Mouse (Mus musculus) heart, embryonic 16.5 days (tissue): ENCODE measurements around the gene Ctnnbip1. TPM values are rescaled to one million over a fixed set of nuclear protein-coding genes. Genes with fewer than 3 reads are reported as not detected.

ENCODE experiments used
- ATAC-seq: fragments of 200-750 bp; cut with Nextera tagmentation; replicated peaks from 2 replicates; pipeline ENCODE4 v1.8.0; 2017; ENCODE audit warnings: moderate number of reproducible peaks; ENCODE audit not compliant: insufficient read depth, low FRiP score; ENCODE audit errors: extremely low read depth
- H3K27ac ChIP-seq: fragments of 300-500 bp; sonication (generic); 2 replicates; pipeline ENCODE4 v1.5.1; 2014; ENCODE audit warnings: mild to moderate bottlenecking, low read length, control low read depth, moderate library complexity
- H3K27me3 ChIP-seq: fragments of 300-500 bp; sonication (generic); 2 replicates; pipeline ENCODE4 v1.6.1; 2014; ENCODE audit warnings: low read length, mixed read lengths; ENCODE audit not compliant: control insufficient read depth, insufficient read depth
- H3K36me3 ChIP-seq: fragments of 300-500 bp; sonication (generic); 2 replicates; pipeline ENCODE4 v1.6.1; 2014; ENCODE audit not compliant: control insufficient read depth, insufficient read depth
- H3K4me1 ChIP-seq: fragments of 300-500 bp; sonication (generic); 2 replicates; pipeline ENCODE4 v1.6.1; 2014; ENCODE audit warnings: low read length, mixed read lengths; ENCODE audit not compliant: control insufficient read depth, insufficient read depth
- H3K4me2 ChIP-seq: fragments of 300-500 bp; sonication (generic); 2 replicates; pipeline ENCODE4 v1.6.1; 2014; ENCODE audit warnings: low read depth, mild to moderate bottlenecking, control low read depth, low read length
- H3K4me3 ChIP-seq: fragments of 300-500 bp; sonication (generic); 2 replicates; pipeline ENCODE4 v1.5.1; 2014; ENCODE audit warnings: mild to moderate bottlenecking, control low read depth, low read length
- H3K9ac ChIP-seq: fragments of 300-500 bp; sonication (generic); 2 replicates; pipeline ENCODE4 v1.6.1; 2014; ENCODE audit warnings: low read length, control low read depth
- H3K9me3 ChIP-seq: fragments of 300-500 bp; sonication (generic); replicated peaks from 2 replicates; pipeline ENCODE4 v1.6.1; 2016; ENCODE audit warnings: low read length; ENCODE audit not compliant: control insufficient read depth
- WGBS: fragments of 180-500 bp; shearing (Covaris S2); extraction: QIAGEN DNeasy Blood & Tissue Kit; methylation state at CpG from one replicate; pipeline ENCODE4 v1.1.7; 2014; 5-methylcytosine and 5-hydroxymethylcytosine counted together
- polyA plus RNA-seq: library from polyadenylated mRNA; unstranded; fragments of >200 nt; fragmentation: Nextera tagmentation; extraction: Ambion mirVana; gene quantifications from 2 replicates; pipeline ENCODE4 v1.2.1, GENCODE M21; 2015

Gene Ctnnbip1
- polyA plus RNA-seq, 1 experiment from 2014 or later, result 28.7 TPM

DNA sequence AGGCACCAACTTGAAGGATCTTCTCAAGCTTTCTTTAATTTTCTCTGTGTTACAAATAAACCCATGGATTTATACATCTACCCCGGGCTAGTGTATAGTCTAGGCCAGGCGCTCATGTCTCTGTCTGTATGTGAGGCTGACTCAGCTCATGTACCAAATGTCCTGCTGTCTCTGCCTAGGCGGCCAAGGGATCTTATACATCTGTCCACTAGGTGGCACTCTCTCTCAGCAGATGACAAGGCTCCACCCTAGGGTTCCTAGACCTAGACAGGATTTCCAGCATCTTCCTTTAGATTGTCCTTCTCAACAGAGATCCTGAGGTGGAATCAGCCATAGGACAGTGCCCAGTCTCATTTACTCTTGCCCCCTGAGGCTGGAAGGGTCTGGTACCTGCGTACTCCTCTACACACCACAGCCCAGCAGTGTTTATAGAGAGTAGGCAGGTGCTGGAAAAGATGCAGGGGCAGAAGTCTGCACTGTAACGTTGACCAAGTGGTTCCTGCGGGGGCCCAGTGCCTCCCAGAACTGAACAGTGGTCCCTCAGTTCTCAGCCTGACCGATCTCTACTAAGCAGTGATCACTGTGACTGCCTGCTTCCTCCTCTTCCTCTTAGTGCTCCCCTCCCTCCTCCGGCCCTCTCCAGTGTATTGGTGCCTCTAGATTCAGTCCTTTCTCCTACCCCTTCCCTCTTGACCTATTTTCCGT lies 31.3 kb downstream of the Ctnnbip1 start:
- Histone ChIP-seq H3K4me3 (no peak overlapping the region), H3K27ac (no peak overlapping the region), H3K36me3 (peaks cover 12% of the 10 kb centered on the region), H3K4me2 (no peak overlapping the region), H3K9me3 (no peaks in the 10 kb centered on the region), H3K27me3 (no peaks in the 10 kb centered on the region), H3K9ac (no peak overlapping the region), H3K4me1 (no peaks in the 10 kb centered on the region)
- WGBS, result 58% methylated on average over 9 of the region's 9 CpGs
- ATAC-seq, result peak; percentile 81

DNA sequence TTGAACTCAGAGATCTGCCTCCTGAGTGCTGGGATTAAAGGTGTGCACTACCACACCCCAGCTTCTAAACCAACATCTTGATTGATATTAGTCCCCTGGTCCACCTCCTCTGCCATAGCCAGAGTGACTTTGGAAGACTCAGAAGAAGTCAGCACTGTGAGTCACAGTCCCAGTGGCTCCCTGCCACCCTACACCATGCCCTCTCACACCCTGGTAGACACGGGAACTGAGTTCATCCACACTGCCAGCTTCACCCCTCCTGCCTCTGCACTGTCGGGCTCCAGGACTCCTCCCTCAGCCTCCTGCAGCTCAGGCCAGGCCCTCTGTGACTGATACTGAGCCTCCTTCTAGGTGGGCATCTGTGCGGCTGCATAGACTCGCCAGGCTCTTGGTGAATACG lies 32.8 kb downstream of the Ctnnbip1 start:
- 74% methylated on average over 5 of the region's 5 CpGs for WGBS
- Histone ChIP-seq H3K4me1 (no peaks in the 10 kb centered on the region), H3K36me3 (peaks cover 7% of the 10 kb centered on the region), H3K4me2 (no peak overlapping the region), H3K9ac (no peak overlapping the region), H3K27ac (no peak overlapping the region), H3K9me3 (no peaks in the 10 kb centered on the region), H3K4me3 (no peak overlapping the region), H3K27me3 (no peaks in the 10 kb centered on the region)
- ATAC-seq, result no peak

DNA sequence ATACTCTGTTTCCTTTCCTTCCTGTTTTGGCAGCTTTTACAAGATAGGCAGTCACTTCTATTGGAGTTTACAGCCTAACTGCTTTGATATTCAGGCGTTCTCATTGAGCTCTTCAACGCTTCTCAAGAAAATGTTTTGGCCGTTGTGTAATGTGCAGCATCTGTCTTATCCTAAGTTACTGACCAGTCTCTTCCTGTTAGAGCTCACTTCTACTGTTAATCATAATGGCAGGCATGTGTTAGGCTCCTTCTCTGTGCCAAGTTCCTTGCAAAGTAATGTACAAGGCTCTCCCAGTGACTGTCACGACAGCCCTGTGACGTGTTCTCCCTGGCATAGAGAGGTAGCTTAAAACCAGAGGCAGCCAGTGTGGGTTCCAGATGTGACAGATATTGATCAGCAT lies 33.7 kb downstream of the Ctnnbip1 start:
- H3K4me3 ChIP-seq, result no peak overlapping the region
- ATAC-seq, result no peak
- no peak overlapping the region for H3K4me2 ChIP-seq
- no peaks in the 10 kb centered on the region for H3K9me3 ChIP-seq
- H3K36me3 ChIP-seq, result peaks cover 3% of the 10 kb centered on the region; the same call in 1 of the 2 replicates
- H3K27ac ChIP-seq, result no peak overlapping the region
- no peaks in the 10 kb centered on the region for H3K4me1 ChIP-seq
- no peaks in the 10 kb centered on the region for H3K27me3 ChIP-seq
- no peak overlapping the region for H3K9ac ChIP-seq
- WGBS, result 60% methylated on average over 5 of the region's 5 CpGs

DNA sequence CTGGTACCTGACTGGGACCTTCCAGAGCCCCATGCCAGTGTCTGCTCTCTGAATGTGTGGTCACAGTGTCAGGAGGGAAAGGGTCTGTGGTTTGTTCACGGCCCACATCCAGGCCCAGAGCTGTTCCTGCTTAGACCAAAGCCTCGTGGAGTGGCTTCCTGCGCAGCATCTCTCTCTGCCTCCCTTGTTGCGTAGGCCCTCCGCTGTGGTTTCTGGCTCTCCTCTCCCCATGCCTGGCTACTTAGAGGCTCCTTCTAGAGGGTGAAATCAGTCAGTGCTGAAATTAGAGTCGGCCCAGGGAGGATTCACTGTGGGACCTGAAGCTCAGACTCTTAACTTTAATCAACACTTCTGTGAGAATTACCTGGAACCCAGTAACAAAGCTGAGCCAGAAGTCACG lies 35.8 kb downstream of the Ctnnbip1 start:
- no peaks in the 10 kb centered on the region for H3K36me3 ChIP-seq
- H3K9ac ChIP-seq, result no peak overlapping the region
- H3K9me3 ChIP-seq, result no peaks in the 10 kb centered on the region
- H3K4me1 ChIP-seq, result peaks cover 9% of the 10 kb centered on the region
- no peak overlapping the region for H3K4me2 ChIP-seq
- WGBS, result 73% methylated on average over 7 of the region's 7 CpGs
- H3K27ac ChIP-seq, result no peak overlapping the region
- ATAC-seq, result no peak
- no peaks in the 10 kb centered on the region for H3K27me3 ChIP-seq
- no peak overlapping the region for H3K4me3 ChIP-seq

DNA sequence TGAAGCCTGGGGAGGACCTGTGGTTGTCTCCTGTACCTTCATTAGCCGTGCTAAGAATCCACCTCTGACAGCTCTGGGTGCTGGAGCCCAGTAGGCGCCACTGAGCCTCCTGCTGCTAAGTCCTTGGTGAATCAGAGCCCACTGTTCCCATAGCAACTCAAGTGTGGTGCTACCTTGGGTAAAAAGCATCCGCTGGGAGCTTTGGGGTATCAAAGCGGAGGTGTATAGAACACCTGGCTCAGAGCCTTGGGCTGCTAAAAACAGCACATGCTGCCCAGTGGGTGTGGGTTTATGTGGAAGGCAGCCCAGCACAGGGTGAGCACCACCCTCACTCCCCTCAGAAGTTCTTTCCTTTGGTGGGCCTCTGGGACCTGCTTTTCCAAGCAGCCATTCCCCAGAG lies 38.1 kb downstream of the Ctnnbip1 start:
- Histone ChIP-seq H3K36me3 (no peaks in the 10 kb centered on the region), H3K4me1 (peaks cover 9% of the 10 kb centered on the region)
- WGBS, result 87% methylated on average over 4 of the region's 4 CpGs

DNA sequence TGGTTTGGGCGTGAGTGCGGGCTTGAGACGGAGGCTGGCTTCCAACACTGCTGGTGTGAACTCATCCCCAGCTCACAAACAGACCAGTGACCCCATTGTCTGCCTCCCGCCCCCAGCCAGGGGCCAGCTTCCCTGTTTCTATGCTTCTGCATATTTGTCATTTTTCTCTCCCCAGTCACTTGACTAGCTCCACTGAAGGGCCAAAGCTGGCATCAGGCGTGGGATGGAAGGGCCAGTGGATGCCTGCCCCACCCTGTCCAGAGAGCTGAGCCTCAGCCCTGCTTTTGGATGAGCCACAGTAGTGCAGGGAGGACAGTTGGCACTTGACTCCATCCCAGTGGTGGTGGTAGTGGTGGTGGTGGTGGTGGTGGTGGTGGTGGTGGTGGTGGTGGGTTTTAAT lies 39.9 kb downstream of the Ctnnbip1 start:
- no peak for ATAC-seq
- WGBS, result 69% methylated on average over 5 of the region's 5 CpGs
- peaks cover 3% of the 10 kb centered on the region; the same call in 1 of the 2 replicates for H3K9me3 ChIP-seq
- H3K4me2 ChIP-seq, result no peak overlapping the region
- no peaks in the 10 kb centered on the region for H3K36me3 ChIP-seq
- no peaks in the 10 kb centered on the region for H3K27me3 ChIP-seq
- H3K4me3 ChIP-seq, result no peak overlapping the region
- no peak overlapping the region for H3K9ac ChIP-seq
- peaks cover 22% of the 10 kb centered on the region for H3K4me1 ChIP-seq
- no peak overlapping the region for H3K27ac ChIP-seq

More for the DNA sequence above, 38.1 kb downstream of the Ctnnbip1 start:
- no peak overlapping the region for H3K9ac ChIP-seq
- H3K27me3 ChIP-seq, result no peaks in the 10 kb centered on the region
- no peak overlapping the region for H3K4me2 ChIP-seq
- ATAC-seq, result no peak
- no peak overlapping the region for H3K4me3 ChIP-seq
- H3K9me3 ChIP-seq, result peaks cover 3% of the 10 kb centered on the region; the same call in 1 of the 2 replicates
- no peak overlapping the region for H3K27ac ChIP-seq

DNA sequence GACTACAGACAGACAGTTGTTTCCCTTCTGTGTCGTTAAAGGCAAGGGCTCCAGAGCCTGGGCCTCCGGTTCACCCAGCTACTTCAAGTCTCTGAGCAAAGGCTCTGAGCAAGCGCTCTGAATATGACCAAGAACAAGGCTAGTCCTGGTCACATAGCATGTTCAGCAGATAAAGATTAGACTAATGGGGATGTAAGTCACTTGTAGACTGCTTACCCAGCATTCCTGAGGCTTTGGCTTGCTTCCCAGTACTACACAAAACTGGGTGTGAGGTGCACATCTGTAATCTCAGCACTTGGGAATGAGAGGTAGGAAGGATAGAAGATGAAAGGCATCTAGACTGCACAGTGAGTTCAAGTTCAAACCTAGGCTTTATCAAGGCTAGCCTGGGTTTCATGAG lies 40.4 kb downstream of the Ctnnbip1 start:
- H3K27ac ChIP-seq, result no peak overlapping the region
- H3K36me3 ChIP-seq, result no peaks in the 10 kb centered on the region
- H3K4me1 ChIP-seq, result peaks cover 23% of the 10 kb centered on the region
- no peak overlapping the region for H3K9ac ChIP-seq
- peaks cover 3% of the 10 kb centered on the region; the same call in 1 of the 2 replicates for H3K9me3 ChIP-seq
- WGBS, result 45% methylated on average over 3 of the region's 3 CpGs
- no peak overlapping the region for H3K4me2 ChIP-seq
- no peaks in the 10 kb centered on the region for H3K27me3 ChIP-seq
- H3K4me3 ChIP-seq, result no peak overlapping the region
- ATAC-seq, result no peak

DNA sequence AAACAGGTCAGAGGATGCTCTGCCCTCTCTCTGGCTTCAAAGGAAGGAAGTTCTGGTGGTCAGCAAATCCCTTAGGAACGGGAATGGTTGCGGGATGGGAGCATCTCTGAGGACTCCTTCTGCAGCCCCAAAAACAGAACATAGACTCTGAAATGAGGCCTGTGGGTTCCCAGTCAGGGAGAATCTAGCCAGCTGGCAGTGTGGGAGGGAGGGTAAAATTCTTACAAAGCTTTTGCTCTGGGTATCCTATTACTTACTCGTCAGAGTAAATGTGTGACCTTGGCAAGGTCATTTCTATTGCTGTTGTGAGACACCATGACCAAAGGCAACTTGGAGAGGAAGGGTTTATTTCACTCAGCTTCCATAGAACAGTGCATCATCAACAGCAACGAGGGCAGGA lies 43.4 kb downstream of the Ctnnbip1 start:
- no peak overlapping the region for H3K4me3 ChIP-seq
- no peak for ATAC-seq
- no peak overlapping the region for H3K27ac ChIP-seq
- H3K9me3 ChIP-seq, result peaks cover 3% of the 10 kb centered on the region; the same call in 1 of the 2 replicates
- H3K4me1 ChIP-seq, result peaks cover 43% of the 10 kb centered on the region
- H3K4me2 ChIP-seq, result no peak overlapping the region
- H3K9ac ChIP-seq, result no peak overlapping the region
- no peaks in the 10 kb centered on the region for H3K27me3 ChIP-seq
- 77% methylated on average over 4 of the region's 4 CpGs for WGBS
- no peaks in the 10 kb centered on the region for H3K36me3 ChIP-seq

DNA sequence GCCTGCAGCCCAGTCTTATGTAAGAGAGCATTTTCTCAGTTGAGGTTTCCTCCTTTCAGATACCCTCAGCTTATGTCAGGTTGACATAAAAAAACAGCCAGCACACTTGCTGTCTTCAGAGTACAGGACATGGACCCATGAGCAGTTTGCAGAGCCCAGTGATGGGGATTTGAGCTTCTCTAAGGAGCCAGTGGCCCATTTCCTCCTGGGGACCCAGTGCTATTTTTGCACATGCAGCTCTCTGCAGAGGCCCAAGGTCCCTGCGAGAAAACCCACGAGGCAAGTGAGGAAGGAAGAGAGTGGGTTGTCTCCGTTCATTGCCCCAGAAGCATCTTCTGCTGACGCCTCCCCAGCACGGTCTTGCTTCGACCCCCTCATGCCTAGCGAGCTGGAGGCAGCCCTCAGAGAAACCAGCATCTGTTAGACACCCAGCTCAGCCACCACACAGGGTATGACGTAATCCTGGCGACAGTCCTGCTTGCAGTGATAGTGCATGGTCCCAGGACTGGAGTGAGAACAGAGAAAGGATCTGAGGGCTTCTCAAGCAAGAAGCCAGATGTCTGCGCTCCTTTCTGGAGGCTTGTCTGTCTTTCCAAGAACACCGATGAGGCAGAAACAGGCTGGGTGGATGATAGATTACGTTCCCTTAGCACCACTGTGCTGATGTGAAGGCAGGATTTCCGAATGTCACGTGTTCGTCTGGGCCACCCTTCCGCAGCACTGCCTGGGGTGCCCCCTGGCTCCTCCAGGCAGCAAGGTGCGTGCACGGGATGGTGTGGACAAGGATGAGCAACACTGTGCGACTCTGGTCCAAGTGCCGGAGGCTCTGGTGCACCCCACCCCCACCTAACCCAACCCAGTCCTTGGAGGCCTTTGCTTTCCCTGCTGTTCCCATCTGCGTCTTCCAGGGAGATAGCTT lies 44.2 kb downstream of the Ctnnbip1 start:
- H3K4me1 ChIP-seq, result peaks cover 43% of the 10 kb centered on the region
- peak; percentile 63 for ATAC-seq
- H3K4me2 ChIP-seq, result peak overlapping the region; percentile 47
- H3K9me3 ChIP-seq, result peaks cover 3% of the 10 kb centered on the region; the same call in 1 of the 2 replicates
- WGBS, result 38% methylated on average over 21 of the region's 21 CpGs
- no peaks in the 10 kb centered on the region for H3K36me3 ChIP-seq
- H3K4me3 ChIP-seq, result peak overlapping the region; percentile 19; the same call in 1 of the 2 replicates
- peak overlapping the region; percentile 38; the same call in 1 of the 2 replicates for H3K9ac ChIP-seq
- H3K27ac ChIP-seq, result peak overlapping the region; percentile 65
- no peaks in the 10 kb centered on the region for H3K27me3 ChIP-seq
